Mouse (Mus musculus) MEL (cell line): Measurements from ENCODE around the gene Ripk3.

ENCODE experiments used
- CHD1 ChIP-seq: IDR thresholded peaks from 2 replicates; pipeline ENCODE4 v1.6.1; 2012; ENCODE audit warnings: low read depth, mild to moderate bottlenecking, inconsistent platforms, low read length, improper control_type of control experiment
- CHD2 ChIP-seq: IDR thresholded peaks from 2 replicates; pipeline ENCODE4 v1.6.1; 2011; ENCODE audit warnings: low read length, improper control_type of control experiment
- CTCF ChIP-seq, 3 experiments: IDR thresholded peaks in 2 of 3; conservative IDR thresholded peaks in 1 of 3; 2 replicates each; pipeline ENCODE4 v1.5.1; 2011 to 2012; ENCODE audit warnings: low read length in 3 of 3, low read depth in 2 of 3, mild to moderate bottlenecking in 2 of 3, improper control_type of control experiment in 1 of 3, inconsistent platforms in 1 of 3, mixed read lengths in 1 of 3, moderate library complexity in 1 of 3; ENCODE audit not compliant: control insufficient read depth in 1 of 3, insufficient read depth in 1 of 3, poor library complexity in 1 of 3, severe bottlenecking in 1 of 3
- ETS1 ChIP-seq: IDR thresholded peaks from 2 replicates; pipeline ENCODE4 v1.6.1; 2012; ENCODE audit warnings: low read depth, mild to moderate bottlenecking, inconsistent platforms, low read length, improper control_type of control experiment, moderate library complexity
- HCFC1 ChIP-seq: IDR thresholded peaks from 2 replicates; pipeline ENCODE4 v1.6.1; 2012; ENCODE audit warnings: low read depth, mild to moderate bottlenecking, inconsistent platforms, low read length, improper control_type of control experiment, moderate library complexity
- MAZ ChIP-seq: IDR thresholded peaks from 2 replicates; pipeline ENCODE4 v1.6.1; 2012; ENCODE audit warnings: low read depth, mild to moderate bottlenecking, inconsistent platforms, low read length, improper control_type of control experiment
- MEF2A ChIP-seq: IDR thresholded peaks from 2 replicates; pipeline ENCODE4 v1.6.1; 2014; ENCODE audit warnings: low read depth, mild to moderate bottlenecking, inconsistent platforms, low read length, improper control_type of control experiment; ENCODE audit not compliant: poor library complexity, insufficient replicate concordance, severe bottlenecking; ENCODE audit errors: extremely low read depth
- NRF1 ChIP-seq: IDR thresholded peaks from 2 replicates; pipeline ENCODE4 v1.6.1; 2014; ENCODE audit warnings: low read depth, mild to moderate bottlenecking, inconsistent platforms, low read length, improper control_type of control experiment, moderate library complexity; ENCODE audit not compliant: poor library complexity, insufficient read depth, severe bottlenecking
- POLR2A ChIP-seq, 2 experiments: IDR thresholded peaks; 2 replicates each; pipeline ENCODE4 v1.6.1; 2011 to 2012; ENCODE audit warnings: low read length in 2 of 2, mild to moderate bottlenecking in 2 of 2, control low read depth in 1 of 2, improper control_type of control experiment in 1 of 2, low read depth in 1 of 2, moderate library complexity in 1 of 2; ENCODE audit not compliant: control insufficient read depth in 1 of 2, insufficient read depth in 1 of 2, poor library complexity in 1 of 2
- SIN3A ChIP-seq: IDR thresholded peaks from 2 replicates; pipeline ENCODE4 v1.6.1; 2012; ENCODE audit warnings: low read length, improper control_type of control experiment, inconsistent platforms
- SMC3 ChIP-seq: IDR thresholded peaks from 2 replicates; pipeline ENCODE4 v1.6.1; 2011; ENCODE audit warnings: low read depth, low read length, improper control_type of control experiment
- TCF12 ChIP-seq: IDR thresholded peaks from 2 replicates; pipeline ENCODE4 v1.6.1; 2014; ENCODE audit warnings: low read depth, mild to moderate bottlenecking, inconsistent platforms, low read length, improper control_type of control experiment, moderate library complexity
- ZC3H11A ChIP-seq: IDR thresholded peaks from 2 replicates; pipeline ENCODE4 v1.6.1; 2012; ENCODE audit warnings: low read depth, mild to moderate bottlenecking, inconsistent platforms, low read length, improper control_type of control experiment
- ZNF384 ChIP-seq: IDR thresholded peaks from 2 replicates; pipeline ENCODE4 v1.6.1; 2012; ENCODE audit warnings: low read depth, mild to moderate bottlenecking, inconsistent platforms, low read length, improper control_type of control experiment

- TF ChIP-seq CHD1 (no peak), POLR2A (IDR thresholded peaks at IDR 0.05; ENCODE audit: control insufficient read depth in 1 of 2, insufficient read depth in 1 of 2, low read depth in 1 of 2, low read length in 2 of 2, poor library complexity in 1 of 2) (no peak), CTCF (IDR thresholded peaks at IDR 0.05 in 2 of 3, conservative IDR thresholded peaks at IDR 0.05 in 1 of 3; ENCODE audit: control insufficient read depth in 1 of 3, insufficient read depth in 1 of 3, low read depth in 2 of 3, low read length in 3 of 3, poor library complexity in 1 of 3, severe bottlenecking in 1 of 3) (peak in 1 of 3 experiments; percentile 10; a peak in 1 of 6 replicates), HCFC1 (no peak), ETS1 (no peak), ZNF384 (peak; percentile 47; the same call in 1 of the 2 replicates), SIN3A (no peak), ZC3H11A (no peak), MEF2A (no peak), TCF12 (no peak), NRF1 (no peak), MAZ (no peak), SMC3 (no peak), CHD2 (no peak)
These were observed 41.4 kb downstream of the Ripk3 start for GRCm38 (mm10) chr14:55747051-55747847.
